Mouse (Mus musculus): ENCODE data around the gene Mroh8. TPM values are rescaled to one million over a fixed set of nuclear protein-coding genes. Genes with fewer than 3 reads are reported as not detected.
"Not testable (repeated sequence)": the region's sequence is repeated elsewhere in the genome, so short reads cannot be mapped to it uniquely, and the experiment has no call there.

Gene Mroh8
- polyA plus RNA-seq, 1 experiment = 3.4 TPM

- peak overlapping the region; percentile 87 for H3K27ac ChIP-seq (ENCODE audit: control insufficient read depth, insufficient read depth, low read depth, low read length, poor library complexity)
- TF ChIP-seq POLR2A (IDR thresholded peaks at IDR 0.05; ENCODE audit: borderline replicate concordance, control insufficient read depth, low read depth, low read length) (no peak), CTCF (IDR thresholded peaks at IDR 0.05; ENCODE audit: control insufficient read depth, insufficient read depth, low read length) (no peak)
- H3K4me3 ChIP-seq (replicated peaks; ENCODE audit: control insufficient read depth, low read depth, low read length) = peak overlapping the region; percentile 62
- 12% methylated on average over 6 of the region's 6 CpGs for WGBS
- H3K4me1 ChIP-seq (ENCODE audit: control insufficient read depth, insufficient read depth, low read length) = peaks cover 3% of the 10 kb centered on the region
Measured at GRCm38 (mm10) chr2:157201081-157201830, 78.1 kb downstream of the Mroh8 start.

- 95% methylated on average over 11 of the region's 11 CpGs for WGBS
- not testable (repeated sequence) for H3K4me3 ChIP-seq (replicated peaks; ENCODE audit: control insufficient read depth, low read depth, low read length); H3K27ac ChIP-seq (ENCODE audit: control insufficient read depth, insufficient read depth, low read depth, low read length, poor library complexity); H3K4me1 ChIP-seq (ENCODE audit: control insufficient read depth, insufficient read depth, low read length)
Measured at GRCm38 (mm10) chr2:157198405-157198804, 80.9 kb downstream of the Mroh8 start.

- WGBS = 93% methylated on average over 4 of the region's 4 CpGs
- TF ChIP-seq POLR2A (IDR thresholded peaks at IDR 0.05; ENCODE audit: borderline replicate concordance, control insufficient read depth, low read depth, low read length) = no peak
- TF ChIP-seq CTCF (IDR thresholded peaks at IDR 0.05; ENCODE audit: control insufficient read depth, insufficient read depth, low read length) = no peak
- no peak overlapping the region for H3K27ac ChIP-seq (ENCODE audit: control insufficient read depth, insufficient read depth, low read depth, low read length, poor library complexity)
- H3K4me3 ChIP-seq (replicated peaks; ENCODE audit: control insufficient read depth, low read depth, low read length) = no peak overlapping the region
- H3K4me1 ChIP-seq (ENCODE audit: control insufficient read depth, insufficient read depth, low read length) = no peaks in the 10 kb centered on the region; the same call in none of the 2 replicates
Measured at GRCm38 (mm10) chr2:157190651-157191050, 88.7 kb downstream of the Mroh8 start.

GRCm38 (mm10) chr2:157187223-157187622 lies 92.1 kb downstream of the Mroh8 start:
- Histone ChIP-seq H3K27ac (ENCODE audit: control insufficient read depth, insufficient read depth, low read depth, low read length, poor library complexity) (no peak overlapping the region), H3K4me1 (ENCODE audit: control insufficient read depth, insufficient read depth, low read length) (no peaks in the 10 kb centered on the region; the same call in none of the 2 replicates), H3K4me3 (replicated peaks; ENCODE audit: control insufficient read depth, low read depth, low read length) (no peak overlapping the region)
- TF ChIP-seq CTCF (IDR thresholded peaks at IDR 0.05; ENCODE audit: control insufficient read depth, insufficient read depth, low read length) (no peak), POLR2A (IDR thresholded peaks at IDR 0.05; ENCODE audit: borderline replicate concordance, control insufficient read depth, low read depth, low read length) (no peak)
- 65% methylated on average over 4 of the region's 4 CpGs for WGBS

- 90% methylated on average over 5 of the region's 5 CpGs for WGBS
- Histone ChIP-seq H3K4me3 (replicated peaks; ENCODE audit: control insufficient read depth, low read depth, low read length) (no peak overlapping the region), H3K4me1 (ENCODE audit: control insufficient read depth, insufficient read depth, low read length) (no peaks in the 10 kb centered on the region; the same call in none of the 2 replicates), H3K27ac (ENCODE audit: control insufficient read depth, insufficient read depth, low read depth, low read length, poor library complexity) (no peak overlapping the region)
- TF ChIP-seq CTCF (IDR thresholded peaks at IDR 0.05; ENCODE audit: control insufficient read depth, insufficient read depth, low read length) = no peak
- TF ChIP-seq POLR2A (IDR thresholded peaks at IDR 0.05; ENCODE audit: borderline replicate concordance, control insufficient read depth, low read depth, low read length) = no peak
Measured at GRCm38 (mm10) chr2:157186504-157186903, 92.8 kb downstream of the Mroh8 start.

GRCm38 (mm10) chr2:157185022-157185660 lies 94.2 kb downstream of the Mroh8 start:
- Histone ChIP-seq H3K4me1 (ENCODE audit: control insufficient read depth, insufficient read depth, low read length) (no peaks in the 10 kb centered on the region; the same call in none of the 2 replicates), H3K4me3 (replicated peaks; ENCODE audit: control insufficient read depth, low read depth, low read length) (no peak overlapping the region), H3K27ac (ENCODE audit: control insufficient read depth, insufficient read depth, low read depth, low read length, poor library complexity) (no peak overlapping the region)
- no peak for TF ChIP-seq CTCF (IDR thresholded peaks at IDR 0.05; ENCODE audit: control insufficient read depth, insufficient read depth, low read length)
- no peak for TF ChIP-seq POLR2A (IDR thresholded peaks at IDR 0.05; ENCODE audit: borderline replicate concordance, control insufficient read depth, low read depth, low read length)
- 73% methylated on average over 13 of the region's 13 CpGs for WGBS

GRCm38 (mm10) chr2:157178167-157178566 lies 101.2 kb downstream of the Mroh8 start:
- Histone ChIP-seq H3K4me1 (ENCODE audit: control insufficient read depth, insufficient read depth, low read length) (no peaks in the 10 kb centered on the region), H3K4me3 (replicated peaks; ENCODE audit: control insufficient read depth, low read depth, low read length) (no peak overlapping the region), H3K27ac (ENCODE audit: control insufficient read depth, insufficient read depth, low read depth, low read length, poor library complexity) (no peak overlapping the region)
- TF ChIP-seq CTCF (IDR thresholded peaks at IDR 0.05; ENCODE audit: control insufficient read depth, insufficient read depth, low read length) (no peak), POLR2A (IDR thresholded peaks at IDR 0.05; ENCODE audit: borderline replicate concordance, control insufficient read depth, low read depth, low read length) (no peak)
- WGBS = 83% methylated on average over 6 of the region's 6 CpGs

GRCm38 (mm10) chr2:157176248-157176647 lies 103.1 kb downstream of the Mroh8 start:
- TF ChIP-seq CTCF (IDR thresholded peaks at IDR 0.05; ENCODE audit: control insufficient read depth, insufficient read depth, low read length) = no peak
- TF ChIP-seq POLR2A (IDR thresholded peaks at IDR 0.05; ENCODE audit: borderline replicate concordance, control insufficient read depth, low read depth, low read length) = no peak
- Histone ChIP-seq H3K4me3 (replicated peaks; ENCODE audit: control insufficient read depth, low read depth, low read length) (no peak overlapping the region), H3K4me1 (ENCODE audit: control insufficient read depth, insufficient read depth, low read length) (no peaks in the 10 kb centered on the region), H3K27ac (ENCODE audit: control insufficient read depth, insufficient read depth, low read depth, low read length, poor library complexity) (no peak overlapping the region)
- 75% methylated on average over 3 of the region's 3 CpGs for WGBS

All from bone marrow, adult 2 months (tissue).